Mouse (Mus musculus) embryonic fibroblast, embryonic 13.5 days (primary cell): ENCODE measurements around the gene Nr2c2ap. TPM values are rescaled to one million over a fixed set of nuclear protein-coding genes. Genes with fewer than 3 reads are reported as not detected.

Experiments
- H3K27ac ChIP-seq: 2 replicates; pipeline ENCODE4 v1.5.1; 2012; ENCODE audit warnings: low read length, control low read depth, inconsistent platforms; ENCODE audit not compliant: insufficient read depth
- H3K4me1 ChIP-seq: 2 replicates; pipeline ENCODE4 v1.6.1; 2011; ENCODE audit warnings: low read length; ENCODE audit not compliant: control insufficient read depth, insufficient read depth
- H3K4me3 ChIP-seq: 2 replicates; pipeline ENCODE4 v1.5.1; 2011; ENCODE audit warnings: mild to moderate bottlenecking, control low read depth, low read length; ENCODE audit not compliant: insufficient read depth
- CTCF ChIP-seq: IDR thresholded peaks from 2 replicates; pipeline ENCODE4 v1.5.1; 2011; ENCODE audit warnings: mild to moderate bottlenecking, control low read depth, low read length, moderate library complexity, borderline replicate concordance; ENCODE audit not compliant: insufficient read depth
- POLR2A ChIP-seq: IDR thresholded peaks from 2 replicates; pipeline ENCODE4 v1.6.1; 2011; ENCODE audit warnings: low read depth, mild to moderate bottlenecking, control low read depth, low read length, moderate library complexity
- polyA plus RNA-seq: library from polyadenylated mRNA; stranded (reverse); fragments of >200 nt; gene quantifications from 2 replicates; pipeline ENCODE4 v1.2.4, GENCODE M21; 2011; ENCODE audit warnings: low read depth; ENCODE audit not compliant: missing spikeins, insufficient read length

The Nr2c2ap gene
- polyA plus RNA-seq, 1 experiment: 13.4 TPM

DNA sequence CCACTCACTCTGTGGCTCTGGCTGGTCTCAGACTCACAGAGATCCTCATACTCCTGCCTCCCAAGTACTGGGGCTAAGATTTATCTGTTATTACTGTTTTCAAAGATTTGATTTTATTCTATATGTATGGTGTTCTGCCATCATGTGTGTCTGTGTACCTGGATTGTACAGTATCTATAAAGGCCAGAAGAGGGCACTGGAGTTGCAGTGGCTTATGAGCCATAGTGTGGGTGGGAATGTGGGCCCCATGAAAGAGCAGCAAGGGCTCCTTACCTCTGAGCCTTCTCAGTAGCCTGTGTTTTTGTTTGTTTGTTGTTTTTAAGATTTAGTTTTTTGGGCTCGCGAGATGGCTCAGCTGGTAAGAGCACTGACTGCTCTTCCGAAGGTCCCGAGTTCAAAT is 47.9 kb downstream of the Nr2c2ap start:
- TF ChIP-seq CTCF (no peak; the same call in 1 of the 2 replicates), POLR2A (no peak)
- H3K4me3 ChIP-seq: no peak overlapping the region
- H3K4me1 ChIP-seq: no peaks in the 10 kb centered on the region
- H3K27ac ChIP-seq: no peak overlapping the region

- no peak overlapping the region for H3K27ac ChIP-seq
- no peaks in the 10 kb centered on the region for H3K4me1 ChIP-seq
- no peak overlapping the region for H3K4me3 ChIP-seq
- TF ChIP-seq CTCF (no peak), POLR2A (no peak)
Observed at GRCm38 (mm10) chr8:70181212-70181902, 50.2 kb downstream of the Nr2c2ap start.

DNA sequence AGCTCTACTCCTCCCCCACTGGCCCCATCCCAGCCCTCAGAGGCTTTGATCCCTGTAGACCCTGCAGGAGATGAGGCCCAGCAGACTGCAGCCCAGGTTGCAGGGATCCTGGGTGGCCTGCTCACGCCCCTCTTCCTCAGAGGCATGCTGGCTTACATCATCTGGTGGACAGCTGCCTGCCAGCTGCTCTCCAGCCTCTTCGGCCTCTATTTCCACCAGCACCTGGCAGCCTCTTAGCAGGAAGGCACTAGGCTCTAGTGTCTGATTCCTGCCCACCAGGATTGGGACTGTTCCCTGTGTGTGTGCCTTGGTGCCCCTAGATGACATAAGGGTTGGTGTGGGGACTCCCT is 50.7 kb downstream of the Nr2c2ap start:
- no peak overlapping the region for H3K27ac ChIP-seq
- H3K4me1 ChIP-seq: no peaks in the 10 kb centered on the region
- TF ChIP-seq CTCF (no peak), POLR2A (no peak)
- H3K4me3 ChIP-seq: no peak overlapping the region

- H3K4me3 ChIP-seq: no peak overlapping the region
Observed at GRCm38 (mm10) chr8:70183194-70183593, 52.1 kb downstream of the Nr2c2ap start.

More at GRCm38 (mm10) chr8:70183194-70183593, 52.1 kb downstream of the Nr2c2ap start:
- no peak for TF ChIP-seq CTCF
- TF ChIP-seq POLR2A: no peak
- Histone ChIP-seq H3K4me1 (no peaks in the 10 kb centered on the region), H3K27ac (no peak overlapping the region)

Other genes with a start within 250 kb of the Nr2c2ap start
- gene Cilp2, start 243.6 kb upstream of the Nr2c2ap start, polyA plus RNA-seq: not detected in 2 replicates
- gene Tssk6, start 229.1 kb upstream of the Nr2c2ap start, polyA plus RNA-seq: 0.39 and 0.50 TPM in 2 replicates
- gene Ndufa13, start 228.8 kb upstream of the Nr2c2ap start, polyA plus RNA-seq: 62.9 and 77.5 TPM in 2 replicates
- not detected in 2 replicates for gene Yjefn3, start 228.6 kb upstream of the Nr2c2ap start, polyA plus RNA-seq
- 63.8 and 67.2 TPM in 2 replicates for gene Gatad2a, start 134.9 kb upstream of the Nr2c2ap start, polyA plus RNA-seq
- gene Mau2, start 88.6 kb upstream of the Nr2c2ap start, polyA plus RNA-seq: 25.8 and 31.6 TPM in 2 replicates
- 20.5 and 23.9 TPM in 2 replicates for gene Sugp1, start 88.5 kb upstream of the Nr2c2ap start, polyA plus RNA-seq
- gene Tm6sf2, start 58.4 kb upstream of the Nr2c2ap start, polyA plus RNA-seq: 1.0 TPM in 2 replicates
- gene Hapln4, start 47.9 kb upstream of the Nr2c2ap start, polyA plus RNA-seq: 0.84 and 1.1 TPM in 2 replicates
- gene Ncan, start 10.5 kb upstream of the Nr2c2ap start, polyA plus RNA-seq: 0.33 TPM in 1 of 2 replicates, not detected in the other
- 7.4 and 10.1 TPM in 2 replicates for gene Rfxank, start 7.8 kb downstream of the Nr2c2ap start, polyA plus RNA-seq
- gene Borcs8, start 8.2 kb downstream of the Nr2c2ap start, polyA plus RNA-seq: 59.2 and 65.3 TPM in 2 replicates
- gene Mef2b, start 8.4 kb downstream of the Nr2c2ap start, polyA plus RNA-seq: not detected in 2 replicates
- gene Tmem161a, start 41.0 kb downstream of the Nr2c2ap start, polyA plus RNA-seq: 66.2 and 84.2 TPM in 2 replicates
- 5.3 and 6.6 TPM in 2 replicates for gene Slc25a42, start 81.0 kb downstream of the Nr2c2ap start, polyA plus RNA-seq
- gene Sugp2, start 102.9 kb downstream of the Nr2c2ap start, polyA plus RNA-seq: 26.4 and 28.9 TPM in 2 replicates
- 11.0 and 14.9 TPM in 2 replicates for gene Armc6, start 103.1 kb downstream of the Nr2c2ap start, polyA plus RNA-seq
- gene Homer3, start 151.5 kb downstream of the Nr2c2ap start, polyA plus RNA-seq: 42.2 and 54.0 TPM in 2 replicates
- gene Ddx49, start 171.2 kb downstream of the Nr2c2ap start, polyA plus RNA-seq: 24.8 and 31.6 TPM in 2 replicates
- 129 and 132 TPM in 2 replicates for gene Cope, start 171.2 kb downstream of the Nr2c2ap start, polyA plus RNA-seq
- gene Cers1, start 184.4 kb downstream of the Nr2c2ap start, polyA plus RNA-seq: 2.6 and 3.2 TPM in 2 replicates
- gene Gdf1, start 198.5 kb downstream of the Nr2c2ap start, polyA plus RNA-seq: not detected in 2 replicates
- 25.6 and 25.8 TPM in 2 replicates for gene Upf1, start 221.9 kb downstream of the Nr2c2ap start, polyA plus RNA-seq
- gene Comp, start 242.2 kb downstream of the Nr2c2ap start, polyA plus RNA-seq: 1.6 and 1.9 TPM in 2 replicates